Mouse (Mus musculus) limb, embryonic 13.5 days (tissue): ENCODE measurements at regions not wholly inside any gene's neighbourhood (a gene's known extent, or its start where the extent isn't known, plus 50 kb on each side); places are given as distances from the start of the nearest gene placed in this dataset.

ENCODE experiments used
- ATAC-seq: fragments of 200-750 bp; cut with Nextera tagmentation; 2 replicates; pipeline ENCODE4 v1.8.0; 2017; ENCODE audit warnings: low read depth, moderate number of reproducible peaks, moderate TSS enrichment; ENCODE audit not compliant: low FRiP score
- H3K27ac ChIP-seq: fragments of 300-500 bp; sonication (generic); 2 replicates; pipeline ENCODE4 v1.5.1; 2015; ENCODE audit warnings: inconsistent platforms, mild to moderate bottlenecking, moderate library complexity
- H3K27me3 ChIP-seq: fragments of 300-500 bp; sonication (generic); 2 replicates; pipeline ENCODE4 v1.6.1; 2015; ENCODE audit warnings: mild to moderate bottlenecking, inconsistent platforms
- H3K36me3 ChIP-seq: fragments of 300-500 bp; sonication (generic); 2 replicates; pipeline ENCODE4 v1.6.1; 2015; ENCODE audit warnings: inconsistent platforms, mild to moderate bottlenecking, moderate library complexity
- H3K4me1 ChIP-seq: fragments of 300-500 bp; sonication (generic); 2 replicates; pipeline ENCODE4 v1.6.1; 2015; ENCODE audit warnings: inconsistent platforms
- H3K4me2 ChIP-seq: fragments of 300-500 bp; sonication (generic); replicated peaks from 2 replicates; pipeline ENCODE4 v1.6.1; 2015; ENCODE audit warnings: inconsistent platforms, mild to moderate bottlenecking, moderate library complexity
- H3K4me3 ChIP-seq: fragments of 300-500 bp; sonication (generic); 2 replicates; pipeline ENCODE4 v1.5.1; 2015; ENCODE audit warnings: moderate library complexity, mild to moderate bottlenecking, inconsistent platforms
- H3K9ac ChIP-seq: fragments of 300-500 bp; sonication (generic); 2 replicates; pipeline ENCODE4 v1.6.1; 2015; ENCODE audit warnings: mild to moderate bottlenecking, inconsistent platforms
- H3K9me3 ChIP-seq: fragments of 300-500 bp; sonication (generic); 2 replicates; pipeline ENCODE4 v1.6.1; 2016; ENCODE audit warnings: inconsistent platforms
- WGBS: fragments of 180-500 bp; shearing (Covaris S2); methylation state at CpG from one replicate; pipeline ENCODE4 v1.1.7; 2015; 5-methylcytosine and 5-hydroxymethylcytosine counted together

DNA sequence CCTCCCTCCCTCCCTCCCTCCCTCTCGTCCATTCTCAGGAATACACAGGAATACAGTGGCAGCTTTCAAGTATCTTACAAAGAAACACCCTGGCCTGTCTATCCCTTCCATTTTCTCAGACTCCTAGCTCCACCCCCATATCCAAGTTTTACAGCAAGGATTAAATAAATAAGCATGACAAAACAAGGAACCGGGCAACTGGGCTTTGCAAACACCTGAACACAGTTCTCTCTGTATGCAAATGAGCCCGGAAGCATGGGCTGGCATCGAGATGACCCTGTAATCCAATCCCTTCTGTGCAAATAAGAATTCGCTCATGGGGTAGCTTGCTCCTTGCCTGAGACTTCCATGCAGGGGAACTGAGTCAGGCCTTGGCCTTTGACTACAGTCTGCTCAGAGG, 506.5 kb upstream of the Gm10131 start:
- H3K4me1 ChIP-seq: no peaks in the 10 kb centered on the region
- ATAC-seq: no peak
- H3K4me3 ChIP-seq: no peak overlapping the region
- no peaks in the 10 kb centered on the region for H3K9me3 ChIP-seq
- H3K4me2 ChIP-seq: no peak overlapping the region
- 31% methylated on average over 4 of the region's 5 CpGs for WGBS
- no peak overlapping the region for H3K27ac ChIP-seq
- no peaks in the 10 kb centered on the region for H3K36me3 ChIP-seq
- no peak overlapping the region for H3K9ac ChIP-seq
- no peaks in the 10 kb centered on the region for H3K27me3 ChIP-seq

DNA sequence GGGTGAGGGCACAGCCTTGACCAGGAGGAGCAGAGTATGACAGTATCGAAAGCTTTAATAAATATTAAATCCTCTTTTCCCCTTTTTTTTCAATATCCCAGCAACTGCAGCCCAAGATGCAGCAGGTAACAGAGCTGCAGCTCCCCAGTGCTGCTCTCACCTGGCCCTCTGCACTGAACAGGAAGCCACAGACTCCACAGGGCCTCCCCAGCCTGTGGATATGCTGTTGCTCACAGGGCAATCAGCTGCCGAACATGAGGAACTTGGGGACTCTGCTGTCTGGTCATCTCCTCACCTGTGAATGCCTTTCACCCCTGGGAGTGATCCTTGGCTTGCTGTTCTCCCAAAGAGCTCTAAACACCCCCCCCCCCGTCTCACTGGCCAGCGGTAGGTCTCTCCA, 503.4 kb upstream of the Gm10131 start:
- no peaks in the 10 kb centered on the region for H3K4me1 ChIP-seq
- ATAC-seq: no peak
- 74% methylated on average over 4 of the region's 4 CpGs for WGBS
- no peaks in the 10 kb centered on the region for H3K9me3 ChIP-seq
- H3K36me3 ChIP-seq: no peaks in the 10 kb centered on the region
- no peak overlapping the region for H3K4me2 ChIP-seq
- no peak overlapping the region for H3K9ac ChIP-seq
- H3K4me3 ChIP-seq: no peak overlapping the region
- H3K27ac ChIP-seq: no peak overlapping the region
- no peaks in the 10 kb centered on the region for H3K27me3 ChIP-seq

DNA sequence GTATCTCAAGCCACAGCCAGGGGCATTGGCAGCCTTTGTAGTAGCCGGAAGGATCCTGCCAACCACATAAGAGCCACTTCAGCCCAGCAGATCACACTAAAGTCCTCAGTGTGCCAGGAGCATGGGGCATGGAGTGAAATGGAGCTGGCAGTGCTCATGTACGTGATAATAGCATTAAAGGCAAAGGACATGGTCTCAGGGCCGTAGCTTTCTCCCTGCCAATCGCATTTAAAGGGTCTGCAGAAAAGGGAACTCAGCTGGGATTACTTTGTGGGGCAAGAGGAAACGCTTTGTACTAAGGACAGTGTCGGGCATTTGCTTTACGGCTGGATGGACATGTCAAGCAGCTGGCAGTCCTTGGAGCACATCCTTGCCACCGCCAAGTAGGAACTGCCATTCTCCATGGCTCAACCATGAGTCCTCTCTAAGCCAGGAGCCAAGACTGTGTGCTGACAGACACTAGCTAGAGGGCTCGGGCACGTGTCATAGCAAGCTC, 502.5 kb upstream of the Gm10131 start:
- H3K4me1 ChIP-seq: no peaks in the 10 kb centered on the region
- no peak overlapping the region for H3K27ac ChIP-seq
- H3K36me3 ChIP-seq: no peaks in the 10 kb centered on the region
- H3K4me2 ChIP-seq: no peak overlapping the region
- WGBS: 67% methylated on average over 10 of the region's 10 CpGs
- H3K4me3 ChIP-seq: no peak overlapping the region
- H3K9me3 ChIP-seq: no peaks in the 10 kb centered on the region
- no peaks in the 10 kb centered on the region for H3K27me3 ChIP-seq
- no peak overlapping the region for H3K9ac ChIP-seq
- ATAC-seq: no peak

DNA sequence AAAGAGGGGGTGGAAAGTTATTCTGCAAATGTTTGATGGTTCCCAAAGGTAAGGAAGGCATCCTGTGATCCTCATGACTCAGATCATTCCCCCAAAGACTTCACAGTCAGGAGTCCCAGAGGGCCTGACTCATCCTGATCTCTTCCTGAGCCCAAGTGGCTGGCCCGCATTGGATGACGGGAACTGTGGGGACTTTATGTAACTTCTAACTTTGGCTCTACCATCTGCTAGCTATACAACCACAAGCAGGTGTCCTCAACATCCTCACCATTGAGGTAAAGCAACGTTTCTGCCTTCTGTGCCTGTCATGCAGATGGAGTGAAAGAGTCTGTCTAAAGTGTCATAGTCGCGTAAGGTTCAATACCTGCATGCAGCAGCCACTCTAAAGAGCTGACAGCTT, 501.6 kb upstream of the Gm10131 start:
- Histone ChIP-seq H3K4me2 (no peak overlapping the region), H3K9ac (no peak overlapping the region), H3K27ac (no peak overlapping the region), H3K4me1 (no peaks in the 10 kb centered on the region), H3K4me3 (no peak overlapping the region), H3K27me3 (no peaks in the 10 kb centered on the region), H3K9me3 (no peaks in the 10 kb centered on the region), H3K36me3 (no peaks in the 10 kb centered on the region)
- no peak for ATAC-seq
- WGBS: 88% methylated on average over 5 of the region's 5 CpGs

DNA sequence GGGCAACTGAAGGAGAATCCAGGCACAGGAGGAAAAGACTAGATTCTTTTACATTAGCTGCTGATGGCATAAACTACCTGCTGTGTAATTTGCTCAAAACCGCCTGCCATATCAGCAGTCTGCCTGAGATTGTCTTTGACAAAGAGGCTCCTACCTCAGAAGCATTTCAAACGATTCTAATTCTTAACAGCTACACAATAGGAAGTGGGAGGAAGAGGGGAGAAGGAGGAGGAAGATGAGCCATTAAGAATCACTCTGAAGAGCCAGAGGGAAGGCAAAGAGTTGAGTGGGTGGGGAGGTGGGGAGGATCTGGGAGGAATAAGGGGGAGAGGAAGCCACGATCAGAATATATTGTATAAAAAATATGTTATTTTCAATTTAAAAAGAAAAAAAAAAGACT, 500.9 kb upstream of the Gm10131 start:
- H3K36me3 ChIP-seq: no peaks in the 10 kb centered on the region
- H3K27me3 ChIP-seq: no peaks in the 10 kb centered on the region
- ATAC-seq: no peak
- H3K27ac ChIP-seq: no peak overlapping the region
- no peaks in the 10 kb centered on the region for H3K9me3 ChIP-seq
- H3K4me1 ChIP-seq: no peaks in the 10 kb centered on the region
- no peak overlapping the region for H3K9ac ChIP-seq
- no peak overlapping the region for H3K4me3 ChIP-seq
- 72% methylated on average over 3 of the region's 3 CpGs for WGBS
- no peak overlapping the region for H3K4me2 ChIP-seq

DNA sequence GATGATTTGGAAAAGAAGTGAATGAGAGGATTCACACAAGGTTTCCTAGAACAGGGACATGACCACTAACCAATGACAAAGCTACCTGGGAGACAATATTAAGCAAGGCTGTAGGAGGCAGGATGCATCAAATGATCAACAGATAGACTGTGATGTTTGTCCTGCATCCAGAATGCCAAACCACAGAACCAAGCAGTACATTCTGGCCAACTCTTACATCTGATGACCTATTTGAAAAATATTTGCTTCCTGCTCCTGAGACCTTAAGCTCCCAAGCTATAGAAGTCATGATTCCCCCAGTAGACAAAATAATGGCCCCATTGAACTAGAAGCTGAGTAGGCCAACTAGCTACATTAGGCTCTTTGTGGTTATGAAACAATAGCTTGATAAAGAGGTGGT, 498.6 kb upstream of the Gm10131 start:
- Histone ChIP-seq H3K4me1 (no peaks in the 10 kb centered on the region), H3K36me3 (no peaks in the 10 kb centered on the region), H3K9me3 (no peaks in the 10 kb centered on the region), H3K9ac (no peak overlapping the region), H3K4me2 (no peak overlapping the region), H3K4me3 (no peak overlapping the region), H3K27ac (no peak overlapping the region), H3K27me3 (no peaks in the 10 kb centered on the region)
- no peak for ATAC-seq

DNA sequence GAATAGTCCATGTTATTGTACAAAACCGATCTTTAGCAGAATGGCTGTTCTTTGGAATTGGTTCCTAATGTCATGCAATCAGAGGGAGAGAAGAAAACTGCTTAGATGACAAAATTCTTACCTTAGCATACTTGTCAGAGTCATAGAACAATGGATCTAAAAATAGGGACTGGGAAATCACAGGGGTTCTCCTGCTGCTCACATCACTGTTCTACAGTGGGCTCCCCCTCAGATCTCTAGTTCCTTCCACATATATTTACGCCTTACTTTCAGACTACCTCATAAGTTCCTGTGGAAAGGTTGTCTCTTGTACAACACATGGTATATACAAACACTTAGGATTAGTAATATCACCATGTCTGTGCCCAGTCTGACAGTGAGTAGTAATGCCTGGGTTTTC, 495.9 kb upstream of the Gm10131 start:
- WGBS: 95% methylated on average over 2 of the region's 2 CpGs
- H3K27me3 ChIP-seq: no peaks in the 10 kb centered on the region
- ATAC-seq: no peak

DNA sequence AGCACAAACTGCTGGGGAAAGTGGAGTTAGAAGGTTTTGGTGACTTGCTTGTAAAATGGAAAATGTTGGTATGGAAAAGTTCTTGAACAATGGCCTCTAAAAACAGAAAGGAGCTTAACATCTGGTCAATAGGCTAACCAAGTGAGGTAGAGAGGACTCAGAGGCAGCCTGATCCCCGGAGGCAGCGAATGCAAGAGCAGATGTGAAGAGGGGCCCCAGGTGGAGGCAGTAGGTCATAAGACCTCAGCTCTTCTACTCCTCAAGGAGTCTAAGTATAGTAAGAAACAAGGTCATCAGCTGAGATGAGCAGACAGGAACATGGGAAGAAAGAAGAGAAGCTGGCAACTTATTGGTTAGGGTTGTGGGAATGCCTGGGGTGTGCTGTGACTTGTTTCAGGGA, 493.5 kb upstream of the Gm10131 start:
- WGBS: 86% methylated on average over 2 of the region's 2 CpGs
- H3K4me1 ChIP-seq: no peaks in the 10 kb centered on the region
- H3K36me3 ChIP-seq: no peaks in the 10 kb centered on the region
- no peak overlapping the region for H3K27ac ChIP-seq
- no peak for ATAC-seq
- no peak overlapping the region for H3K4me3 ChIP-seq
- no peaks in the 10 kb centered on the region for H3K9me3 ChIP-seq
- no peaks in the 10 kb centered on the region for H3K27me3 ChIP-seq
- no peak overlapping the region for H3K4me2 ChIP-seq
- H3K9ac ChIP-seq: no peak overlapping the region

More for the DNA sequence above, 495.9 kb upstream of the Gm10131 start:
- no peaks in the 10 kb centered on the region for H3K4me1 ChIP-seq
- no peaks in the 10 kb centered on the region for H3K9me3 ChIP-seq
- no peak overlapping the region for H3K27ac ChIP-seq
- no peak overlapping the region for H3K9ac ChIP-seq
- H3K4me3 ChIP-seq: no peak overlapping the region
- no peaks in the 10 kb centered on the region for H3K36me3 ChIP-seq
- no peak overlapping the region for H3K4me2 ChIP-seq

DNA sequence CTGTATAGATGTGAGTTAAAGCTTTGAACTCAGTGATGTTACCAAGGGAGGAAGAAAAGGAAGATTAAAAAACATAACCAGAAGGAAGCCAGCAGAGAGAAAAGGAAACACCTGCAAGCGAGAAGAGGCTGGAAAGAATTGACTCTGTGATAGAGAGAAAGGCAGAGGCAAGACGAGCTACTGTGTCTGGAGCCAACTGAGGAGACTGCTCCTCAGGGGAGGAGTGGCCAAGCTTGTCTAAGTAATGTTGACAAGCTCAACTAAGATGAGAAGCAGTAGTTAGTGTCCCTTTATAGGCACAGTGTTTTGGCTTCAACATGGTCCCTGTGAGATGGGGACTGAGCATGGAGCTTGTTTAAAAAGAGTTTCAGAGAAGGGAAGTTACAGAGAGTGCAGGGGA, 493.0 kb upstream of the Gm10131 start:
- no peaks in the 10 kb centered on the region for H3K9me3 ChIP-seq
- no peak overlapping the region for H3K4me2 ChIP-seq
- H3K4me3 ChIP-seq: no peak overlapping the region
- no peaks in the 10 kb centered on the region for H3K36me3 ChIP-seq
- ATAC-seq: no peak
- H3K9ac ChIP-seq: no peak overlapping the region
- H3K27me3 ChIP-seq: no peaks in the 10 kb centered on the region
- H3K4me1 ChIP-seq: no peaks in the 10 kb centered on the region
- 65% methylated on average over 2 of the region's 2 CpGs for WGBS
- H3K27ac ChIP-seq: no peak overlapping the region

DNA sequence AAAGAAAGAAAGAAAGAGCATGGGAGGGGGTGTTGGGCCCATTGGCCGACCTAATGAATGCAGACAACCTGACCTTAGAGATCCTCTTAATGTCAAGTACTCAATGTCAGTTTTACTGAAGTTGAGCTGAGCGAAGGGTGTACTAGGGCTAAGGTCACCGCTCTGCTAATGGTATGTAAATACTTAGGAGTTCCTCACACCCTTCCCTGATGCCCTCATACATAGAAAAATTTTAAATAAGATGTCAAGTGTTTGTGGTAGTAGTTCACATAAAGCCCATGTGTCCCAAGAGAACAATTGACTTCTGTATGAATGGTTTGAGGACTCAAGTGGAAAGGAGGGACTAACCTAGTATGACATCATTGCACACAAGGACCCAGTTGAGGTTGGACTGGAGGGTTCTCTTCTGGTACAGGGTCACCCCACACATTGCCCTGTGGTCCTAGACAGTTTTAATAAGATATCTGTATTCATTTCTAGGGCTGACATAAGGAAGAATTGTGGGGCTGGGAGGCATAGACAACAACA, 490.0 kb upstream of the Gm10131 start:
- H3K4me2 ChIP-seq: no peak overlapping the region
- H3K4me3 ChIP-seq: no peak overlapping the region
- H3K36me3 ChIP-seq: no peaks in the 10 kb centered on the region
- H3K9ac ChIP-seq: no peak overlapping the region
- H3K9me3 ChIP-seq: no peaks in the 10 kb centered on the region
- no peak overlapping the region for H3K27ac ChIP-seq
- no peaks in the 10 kb centered on the region for H3K4me1 ChIP-seq
- 83% methylated on average over 3 of the region's 3 CpGs for WGBS
- no peak for ATAC-seq
- H3K27me3 ChIP-seq: no peaks in the 10 kb centered on the region

DNA sequence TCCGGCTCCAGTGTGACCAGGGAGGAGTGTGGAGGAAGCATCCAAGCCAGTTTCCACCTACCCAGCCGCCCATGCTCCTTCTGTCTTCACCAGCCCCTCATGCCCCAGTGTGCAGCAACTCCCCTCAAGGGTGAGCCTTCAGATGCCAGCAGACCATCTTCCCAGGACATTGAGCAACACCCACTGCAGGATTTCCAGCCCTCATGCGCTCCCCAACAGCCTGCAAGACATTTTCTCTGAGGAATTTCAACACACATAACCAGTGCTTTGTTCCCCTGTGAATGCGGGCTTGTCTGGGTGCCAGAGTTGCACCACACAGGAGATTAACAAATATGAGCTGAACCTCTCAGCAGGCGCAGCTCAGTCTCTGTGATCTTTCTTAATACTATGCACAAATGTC, 489.3 kb upstream of the Gm10131 start:
- Histone ChIP-seq H3K4me3 (no peak overlapping the region), H3K9ac (no peak overlapping the region), H3K4me1 (no peaks in the 10 kb centered on the region), H3K36me3 (no peaks in the 10 kb centered on the region), H3K27ac (no peak overlapping the region), H3K27me3 (no peaks in the 10 kb centered on the region), H3K9me3 (no peaks in the 10 kb centered on the region), H3K4me2 (no peak overlapping the region)
- WGBS: 63% methylated on average over 5 of the region's 5 CpGs
- ATAC-seq: no peak

DNA sequence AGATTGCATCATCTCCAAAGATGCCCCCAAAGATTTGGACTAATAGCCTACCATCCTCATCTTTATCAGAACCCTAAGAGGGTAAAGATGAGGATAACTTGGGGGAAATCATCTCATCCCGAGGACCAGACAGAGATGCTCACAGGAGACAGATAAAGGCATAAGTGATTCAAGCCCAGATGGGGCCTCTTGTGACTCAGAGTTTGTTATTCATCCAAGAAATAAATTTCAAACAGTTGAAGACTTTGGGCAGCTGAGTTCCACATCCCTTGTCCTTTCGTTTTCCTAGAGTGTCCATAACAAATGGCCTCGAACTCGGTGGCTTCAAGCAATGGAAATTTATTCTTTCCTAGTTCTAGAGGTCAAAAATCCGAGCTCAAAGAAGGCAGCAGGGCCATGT, 485.1 kb upstream of the Gm10131 start:
- 82% methylated on average over 5 of the region's 5 CpGs for WGBS
- H3K27ac ChIP-seq: no peak overlapping the region
- H3K9me3 ChIP-seq: no peaks in the 10 kb centered on the region
- no peaks in the 10 kb centered on the region for H3K4me1 ChIP-seq
- no peak overlapping the region for H3K4me2 ChIP-seq
- H3K9ac ChIP-seq: no peak overlapping the region
- no peak for ATAC-seq
- H3K36me3 ChIP-seq: no peaks in the 10 kb centered on the region
- no peak overlapping the region for H3K4me3 ChIP-seq
- H3K27me3 ChIP-seq: no peaks in the 10 kb centered on the region

DNA sequence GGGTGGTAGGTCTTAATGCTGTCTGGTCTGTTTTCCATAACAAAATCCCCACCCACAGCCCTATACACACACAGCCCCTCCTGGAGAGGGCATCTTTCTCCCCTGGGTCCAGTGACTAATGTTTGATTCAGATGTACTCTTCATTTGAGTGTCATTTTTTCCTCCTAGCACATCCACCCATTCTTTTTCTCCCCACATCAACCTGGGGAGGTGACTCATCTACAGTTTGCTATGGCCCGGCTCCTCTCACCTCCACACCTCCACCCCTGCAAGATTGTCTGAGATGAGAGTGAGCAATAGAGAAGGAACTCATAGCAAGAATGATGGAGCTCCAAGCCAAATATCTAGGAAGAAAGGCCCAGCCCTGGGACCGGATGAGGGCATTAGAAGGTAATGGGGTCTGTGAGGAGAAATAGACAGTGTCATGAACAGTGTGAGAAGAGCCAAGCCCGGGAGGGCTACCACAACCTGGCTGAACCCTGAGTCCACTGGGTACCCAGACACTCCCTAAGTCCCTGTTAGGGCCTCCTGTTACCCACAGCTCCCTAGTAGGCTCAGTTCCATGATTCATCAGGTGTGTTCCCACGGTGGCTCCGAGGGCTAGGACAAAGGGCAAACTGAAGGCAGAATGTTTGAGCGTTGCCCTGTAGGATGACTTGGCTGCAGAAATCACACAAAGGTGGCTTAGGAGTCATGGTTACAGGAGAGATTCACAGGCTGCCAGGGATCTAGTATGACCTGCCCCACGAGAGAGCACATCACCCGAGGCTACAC, 479.6 kb upstream of the Gm10131 start:
- 92% methylated on average over 8 of the region's 8 CpGs for whole genome bisulfite sequencing
- H3K36me3 ChIP-seq: no peaks in the 10 kb centered on the region
- ATAC-seq: no peak
- no peaks in the 10 kb centered on the region for H3K9me3 ChIP-seq
- no peak overlapping the region for H3K4me3 ChIP-seq
- no peak overlapping the region for H3K4me2 ChIP-seq
- no peak overlapping the region for H3K27ac ChIP-seq
- H3K4me1 ChIP-seq: no peaks in the 10 kb centered on the region
- no peak overlapping the region for H3K9ac ChIP-seq
- no peaks in the 10 kb centered on the region for H3K27me3 ChIP-seq
